Mouse (Mus musculus): Measurements from ENCODE around the gene T. TPM values are rescaled to one million over a fixed set of nuclear protein-coding genes. Genes with fewer than 3 reads are reported as not detected.

T gene
- polyA plus RNA-seq, 1 experiment from 2014 or later: 0.36 TPM

DNA sequence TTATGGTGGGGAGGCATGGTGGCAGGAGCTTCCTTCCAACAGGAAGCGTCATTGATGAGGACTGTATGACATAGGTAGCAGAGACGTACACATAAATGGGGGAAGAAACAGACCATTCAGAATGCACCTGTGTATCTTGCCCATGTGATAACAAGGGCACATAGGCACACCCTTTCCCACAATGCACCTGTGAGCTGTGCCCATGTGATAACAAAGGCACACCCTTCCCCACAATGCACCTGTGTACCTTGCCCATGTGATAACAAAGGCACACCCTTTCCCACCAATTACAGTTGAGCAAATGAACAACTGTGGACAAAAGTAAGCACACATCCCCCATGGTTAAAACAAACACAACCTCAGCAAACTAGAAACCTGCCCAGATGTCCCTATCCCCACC lies 23.9 kb upstream of the T start:
- no peak overlapping the region for H3K4me3 ChIP-seq
- H3K4me1 ChIP-seq: peaks cover 24% of the 10 kb centered on the region
- 81% methylated on average over 2 of the region's 2 CpGs for WGBS
- no peak overlapping the region for H3K27ac ChIP-seq
- no peak overlapping the region for H3K9ac ChIP-seq
- no peak for ATAC-seq (ENCODE audit: low FRiP score)
- H3K27me3 ChIP-seq: peaks cover 24% of the 10 kb centered on the region
- no peaks in the 10 kb centered on the region for H3K36me3 ChIP-seq
- H3K9me3 ChIP-seq (replicated peaks): no peaks in the 10 kb centered on the region
- H3K4me2 ChIP-seq (replicated peaks): no peak overlapping the region

DNA sequence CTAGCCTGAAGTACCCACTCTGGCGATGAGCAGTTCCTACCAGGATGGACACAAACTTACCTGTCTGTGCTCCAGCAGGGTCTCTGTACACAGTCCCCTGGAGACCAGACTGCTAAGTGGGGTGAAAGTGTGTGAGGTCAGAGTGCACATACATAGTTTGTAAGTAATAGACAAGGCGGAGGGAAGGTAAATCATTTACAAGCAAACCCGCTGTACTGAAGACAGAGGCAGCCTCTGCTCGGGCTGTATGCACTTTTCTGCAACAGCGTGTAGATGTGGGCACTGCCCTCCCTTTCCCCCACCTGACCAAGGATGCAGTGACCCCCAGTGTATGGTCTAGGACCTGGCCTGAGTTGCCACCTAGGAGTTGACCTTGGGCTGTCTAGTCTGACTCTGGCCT lies 20.6 kb upstream of the T start:
- WGBS: 58% methylated on average over 5 of the region's 5 CpGs
- Histone ChIP-seq H3K27me3 (peaks cover 23% of the 10 kb centered on the region), H3K9me3 (replicated peaks) (no peaks in the 10 kb centered on the region), H3K36me3 (no peaks in the 10 kb centered on the region), H3K4me3 (no peak overlapping the region), H3K4me2 (replicated peaks) (no peak overlapping the region), H3K9ac (no peak overlapping the region), H3K27ac (no peak overlapping the region), H3K4me1 (peaks cover 16% of the 10 kb centered on the region)
- no peak for ATAC-seq (ENCODE audit: low FRiP score)

DNA sequence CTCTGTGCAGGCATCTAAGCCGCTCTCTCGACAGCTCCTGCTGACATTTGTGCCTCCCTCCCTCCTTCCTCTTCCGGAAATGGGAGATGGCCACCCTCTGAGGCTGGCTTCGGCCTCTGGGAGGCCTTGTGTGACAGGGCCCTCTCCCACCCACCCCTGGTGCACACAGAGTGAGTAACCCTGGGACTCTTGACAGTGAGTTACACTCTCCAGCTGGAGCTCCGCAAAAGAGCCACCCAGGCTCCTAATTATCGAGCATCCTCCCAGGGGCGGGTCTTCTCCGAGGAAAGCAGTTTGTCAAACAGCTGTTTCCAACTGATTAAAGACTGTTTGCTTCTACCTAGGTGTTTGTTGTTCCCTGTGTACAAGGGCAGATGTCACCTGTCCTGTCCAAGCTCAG lies 18.7 kb upstream of the T start:
- Histone ChIP-seq H3K4me3 (no peak overlapping the region), H3K4me2 (replicated peaks) (no peak overlapping the region), H3K27me3 (peaks cover 17% of the 10 kb centered on the region), H3K27ac (no peak overlapping the region), H3K4me1 (peaks cover 10% of the 10 kb centered on the region; the same call in 1 of the 2 replicates), H3K36me3 (no peaks in the 10 kb centered on the region), H3K9ac (no peak overlapping the region), H3K9me3 (replicated peaks) (no peaks in the 10 kb centered on the region)
- WGBS: 9% methylated on average over 8 of the region's 8 CpGs
- ATAC-seq (ENCODE audit: low FRiP score): no peak

DNA sequence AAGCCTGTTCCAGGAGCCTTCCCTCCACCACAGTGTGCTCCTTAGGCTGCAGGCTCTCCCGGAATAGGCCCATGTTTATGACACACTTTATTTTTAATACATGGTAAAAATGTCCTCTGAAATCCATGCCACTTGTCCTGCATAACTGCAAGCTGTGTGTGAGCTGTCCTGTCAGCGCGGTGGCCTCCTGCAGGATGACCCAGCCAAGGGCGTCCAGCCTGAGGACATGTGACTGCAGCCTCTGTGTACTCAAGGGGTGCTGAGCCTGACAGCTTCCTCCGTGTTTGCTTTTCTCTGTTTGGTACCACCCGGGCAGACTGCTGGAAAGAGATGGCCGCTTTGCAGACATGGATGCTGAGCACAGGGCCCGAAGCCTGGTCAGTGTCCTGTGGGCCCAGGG lies 17.4 kb upstream of the T start:
- peaks cover 21% of the 10 kb centered on the region for H3K27me3 ChIP-seq
- peaks cover 10% of the 10 kb centered on the region; the same call in 1 of the 2 replicates for H3K4me1 ChIP-seq
- H3K27ac ChIP-seq: no peak overlapping the region
- no peaks in the 10 kb centered on the region for H3K9me3 ChIP-seq (replicated peaks)
- no peak overlapping the region for H3K4me3 ChIP-seq
- 45% methylated on average over 8 of the region's 8 CpGs for WGBS
- H3K4me2 ChIP-seq (replicated peaks): no peak overlapping the region
- ATAC-seq (ENCODE audit: low FRiP score): no peak
- no peak overlapping the region for H3K9ac ChIP-seq
- H3K36me3 ChIP-seq: no peaks in the 10 kb centered on the region

DNA sequence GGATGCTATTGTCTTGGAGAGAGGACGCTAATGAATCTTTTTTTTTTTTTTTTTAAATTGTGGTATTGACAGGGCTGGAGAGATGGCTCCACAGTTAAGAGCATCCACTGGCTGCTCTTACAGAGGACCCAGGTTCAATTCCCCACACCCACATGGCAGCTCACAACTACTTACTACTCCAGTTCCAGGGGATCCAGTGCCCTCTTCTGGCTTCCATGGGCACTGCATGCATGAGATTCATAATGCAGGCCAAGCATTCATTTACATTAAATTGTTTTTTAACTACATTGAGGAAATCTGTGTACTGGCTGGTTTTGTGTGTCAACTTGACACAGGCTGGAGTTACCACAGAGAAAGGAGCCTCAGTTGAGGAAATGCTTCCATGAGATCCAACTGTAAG lies 13.5 kb upstream of the T start:
- ATAC-seq (ENCODE audit: low FRiP score): no peak
- H3K9ac ChIP-seq: no peak overlapping the region

DNA sequence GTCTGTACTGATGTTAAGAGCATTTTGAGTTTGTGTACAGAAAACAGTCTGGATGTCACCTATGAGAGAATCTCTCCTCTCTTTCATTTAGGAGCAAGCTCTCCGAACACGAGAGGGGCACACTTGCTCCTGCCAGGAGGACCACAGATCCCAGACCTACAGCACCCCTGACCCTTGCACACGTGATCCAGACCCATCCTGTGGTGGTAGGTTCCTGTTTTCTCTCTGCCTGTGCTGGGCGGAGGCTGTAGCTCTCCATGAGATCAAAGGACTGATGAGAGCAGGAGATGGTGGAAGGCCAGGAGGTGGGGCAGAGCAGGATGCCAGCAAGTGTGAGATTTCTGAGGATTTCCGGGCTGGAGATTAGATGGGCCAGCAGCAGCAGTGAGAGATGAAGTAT lies 12.7 kb upstream of the T start:
- Histone ChIP-seq H3K4me2 (replicated peaks) (no peak overlapping the region), H3K9ac (no peak overlapping the region), H3K4me3 (no peak overlapping the region), H3K27ac (no peak overlapping the region), H3K36me3 (no peaks in the 10 kb centered on the region), H3K27me3 (peaks cover 4% of the 10 kb centered on the region), H3K9me3 (replicated peaks) (no peaks in the 10 kb centered on the region), H3K4me1 (no peaks in the 10 kb centered on the region)
- ATAC-seq (ENCODE audit: low FRiP score): no peak
- WGBS: 50% methylated on average over 5 of the region's 5 CpGs

More for the DNA sequence above, 13.5 kb upstream of the T start:
- Histone ChIP-seq H3K4me1 (no peaks in the 10 kb centered on the region), H3K27me3 (peaks cover 4% of the 10 kb centered on the region), H3K36me3 (no peaks in the 10 kb centered on the region), H3K27ac (no peak overlapping the region), H3K4me2 (replicated peaks) (no peak overlapping the region), H3K9me3 (replicated peaks) (no peaks in the 10 kb centered on the region), H3K4me3 (no peak overlapping the region)
- 59% methylated on average over 1 of the region's 1 CpGs for WGBS

DNA sequence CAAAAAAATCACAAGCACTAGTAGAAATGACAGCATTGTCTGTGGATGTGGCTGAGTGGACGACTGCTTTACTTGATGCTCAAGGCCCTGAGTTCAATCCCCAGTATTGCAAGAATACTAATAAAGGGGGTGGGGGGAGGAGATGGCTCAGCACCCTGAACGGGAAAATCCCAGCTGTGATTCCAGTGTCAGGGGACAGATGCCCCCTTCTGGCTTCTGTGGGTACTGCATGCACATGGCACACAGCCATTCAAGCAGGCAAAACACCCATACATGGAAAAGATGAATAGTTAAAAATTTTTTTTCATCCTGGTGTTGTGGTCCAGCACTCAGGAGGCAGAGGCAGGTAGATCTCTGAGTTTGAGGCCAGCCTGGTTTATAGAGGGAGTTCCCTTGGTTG lies 10.9 kb upstream of the T start:
- ATAC-seq (ENCODE audit: low FRiP score): no peak
- no peaks in the 10 kb centered on the region for H3K4me1 ChIP-seq
- WGBS: 37% methylated on average over 2 of the region's 2 CpGs

DNA sequence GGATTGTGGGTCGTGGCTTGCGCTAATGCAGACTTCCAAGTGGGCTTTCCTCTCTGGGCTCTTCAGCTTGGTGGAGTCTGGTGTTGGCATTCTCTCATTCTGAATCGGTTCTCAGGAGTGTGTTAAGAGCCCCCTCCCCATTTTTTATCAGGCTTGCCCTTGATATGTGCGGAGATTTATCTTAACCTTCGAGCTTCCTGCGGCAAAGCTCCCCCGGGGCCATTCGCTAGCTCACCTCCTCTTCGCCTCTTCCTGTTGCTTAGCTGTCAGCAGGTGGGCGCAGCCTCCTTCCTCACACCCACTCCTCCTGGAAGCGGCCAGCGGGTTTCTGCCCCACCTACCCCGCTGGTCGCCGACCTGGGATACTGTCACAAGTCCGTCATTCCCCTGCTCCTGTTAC lies 4.8 kb upstream of the T start:
- H3K27me3 ChIP-seq: peaks cover 74% of the 10 kb centered on the region
- no peak overlapping the region for H3K4me2 ChIP-seq (replicated peaks)
- H3K27ac ChIP-seq: no peak overlapping the region
- WGBS: under 1% methylated on average over 16 of the region's 16 CpGs
- H3K36me3 ChIP-seq: no peaks in the 10 kb centered on the region
- H3K9ac ChIP-seq: no peak overlapping the region
- no peak overlapping the region for H3K4me3 ChIP-seq
- H3K9me3 ChIP-seq (replicated peaks): no peaks in the 10 kb centered on the region
- peaks cover 21% of the 10 kb centered on the region for H3K4me1 ChIP-seq
- ATAC-seq (ENCODE audit: low FRiP score): no peak

More for the DNA sequence above, 10.9 kb upstream of the T start:
- Histone ChIP-seq H3K4me3 (no peak overlapping the region), H3K9ac (no peak overlapping the region), H3K9me3 (replicated peaks) (no peaks in the 10 kb centered on the region), H3K36me3 (no peaks in the 10 kb centered on the region), H3K27ac (no peak overlapping the region), H3K4me2 (replicated peaks) (no peak overlapping the region), H3K27me3 (peaks cover 16% of the 10 kb centered on the region)

DNA sequence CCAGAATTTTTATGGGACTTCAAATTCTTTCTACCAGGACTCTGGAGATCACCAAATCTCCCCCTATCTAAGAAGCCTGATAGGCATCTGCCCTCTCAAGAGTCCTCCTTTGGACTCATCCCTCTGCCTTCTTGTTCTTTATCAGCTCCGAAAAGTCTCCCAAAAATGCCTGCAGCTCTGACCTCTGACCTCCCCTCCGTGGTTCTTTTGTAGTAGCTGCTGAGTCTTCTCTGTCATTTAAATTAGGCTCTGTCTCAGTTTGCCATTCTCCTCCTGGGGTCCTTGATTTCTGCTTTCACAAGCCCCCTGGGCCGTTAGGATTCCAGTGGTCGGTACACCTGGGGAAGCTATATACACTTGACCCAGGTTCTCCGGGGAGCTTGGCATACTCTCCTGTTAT lies 4.3 kb upstream of the T start:
- Histone ChIP-seq H3K36me3 (no peaks in the 10 kb centered on the region), H3K27me3 (peaks cover 79% of the 10 kb centered on the region), H3K9ac (no peak overlapping the region), H3K4me2 (replicated peaks) (no peak overlapping the region), H3K4me1 (peaks cover 23% of the 10 kb centered on the region), H3K9me3 (replicated peaks) (no peaks in the 10 kb centered on the region), H3K4me3 (no peak overlapping the region), H3K27ac (no peak overlapping the region)
- no peak for ATAC-seq (ENCODE audit: low FRiP score)
- WGBS: 0% methylated on average over 5 of the region's 5 CpGs

DNA sequence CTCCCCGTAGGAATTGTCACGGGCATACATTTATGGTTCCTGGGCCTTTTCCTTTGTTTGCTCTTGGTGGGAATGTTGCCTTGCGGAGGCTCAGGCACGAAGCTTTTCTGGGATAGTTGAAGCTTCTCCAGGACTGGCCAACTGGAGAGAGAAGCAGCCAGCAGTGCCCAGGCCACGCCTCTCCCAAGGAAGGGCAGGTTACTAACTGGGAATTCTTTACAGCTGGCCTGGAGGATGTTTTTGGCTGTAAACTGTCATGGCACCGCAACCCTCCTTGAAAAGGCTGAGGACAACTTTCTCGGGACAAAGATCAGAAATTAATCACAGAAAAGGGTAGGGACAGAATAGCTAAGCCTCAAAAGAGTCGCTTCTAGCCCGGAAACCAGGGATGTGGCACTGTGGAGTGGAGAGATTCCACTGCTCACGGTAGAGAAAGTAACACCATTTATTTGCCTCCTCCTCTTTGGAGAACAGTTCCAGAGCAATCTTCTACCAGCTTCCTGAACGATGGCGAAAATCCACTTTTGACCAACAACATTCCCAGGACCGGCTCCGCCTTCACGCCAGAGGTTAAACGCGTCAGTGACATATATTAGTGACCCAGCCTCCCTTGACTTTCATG lies 1.9 kb upstream of the T start:
- Histone ChIP-seq H3K36me3 (no peaks in the 10 kb centered on the region), H3K4me1 (peaks cover 23% of the 10 kb centered on the region), H3K27ac (no peak overlapping the region), H3K27me3 (peaks cover 99% of the 10 kb centered on the region), H3K9ac (no peak overlapping the region), H3K4me3 (no peak overlapping the region), H3K4me2 (replicated peaks) (no peak overlapping the region), H3K9me3 (replicated peaks) (no peaks in the 10 kb centered on the region)
- 2% methylated on average over 17 of the region's 17 CpGs for WGBS
- no peak for ATAC-seq (ENCODE audit: low FRiP score)

DNA sequence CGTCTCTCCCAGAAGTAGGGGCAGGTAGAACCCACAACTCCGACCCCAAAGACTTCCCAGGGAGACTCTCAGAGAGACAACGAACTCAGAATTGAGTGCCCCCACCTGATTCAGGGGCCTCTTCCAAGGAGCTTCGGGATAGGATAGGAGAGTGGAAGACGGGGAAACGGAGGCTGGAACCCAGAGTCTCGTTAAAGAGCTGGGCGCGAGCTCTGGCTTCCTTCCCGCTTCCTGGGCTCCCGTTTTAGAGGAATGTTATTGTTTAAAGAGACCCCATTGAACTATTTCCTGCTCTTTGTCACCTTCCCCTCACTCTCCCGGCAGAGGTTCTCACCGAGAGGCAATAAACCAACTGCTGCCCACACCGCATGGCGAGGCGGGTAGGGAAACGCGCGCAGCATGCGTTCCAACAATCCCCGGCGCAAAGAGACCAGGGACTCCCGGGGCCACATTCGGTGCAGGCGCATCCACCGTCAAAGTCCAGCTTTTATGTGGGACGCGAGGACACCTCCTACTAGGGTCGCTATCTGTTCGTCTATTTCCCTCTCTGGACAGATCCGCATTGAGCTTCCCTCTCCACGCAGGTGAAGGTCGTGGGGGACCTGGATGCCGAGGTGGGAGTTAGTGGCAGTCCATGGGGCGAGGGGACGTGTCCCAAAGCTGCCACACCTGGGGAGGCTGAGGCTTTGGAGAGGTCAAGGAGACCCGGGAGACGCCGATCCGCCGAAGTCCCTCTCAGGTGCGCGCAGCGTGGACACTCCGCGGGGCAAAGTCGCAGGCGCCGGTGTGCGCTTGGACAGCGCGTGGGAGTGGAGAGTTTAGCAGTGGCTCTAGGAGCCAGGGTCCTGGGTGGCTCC lies 874 bp upstream of the T start:
- H3K4me3 ChIP-seq: peak overlapping the region; percentile 22
- under 1% methylated on average over 52 of the region's 52 CpGs for WGBS
- H3K9ac ChIP-seq: no peak overlapping the region
- H3K36me3 ChIP-seq: no peaks in the 10 kb centered on the region
- peak overlapping the region; percentile 42 for H3K4me2 ChIP-seq (replicated peaks)
- H3K4me1 ChIP-seq: peaks cover 23% of the 10 kb centered on the region
- H3K9me3 ChIP-seq (replicated peaks): no peaks in the 10 kb centered on the region
- no peak for ATAC-seq (ENCODE audit: low FRiP score)
- H3K27ac ChIP-seq: no peak overlapping the region
- peaks cover 99% of the 10 kb centered on the region for H3K27me3 ChIP-seq

DNA sequence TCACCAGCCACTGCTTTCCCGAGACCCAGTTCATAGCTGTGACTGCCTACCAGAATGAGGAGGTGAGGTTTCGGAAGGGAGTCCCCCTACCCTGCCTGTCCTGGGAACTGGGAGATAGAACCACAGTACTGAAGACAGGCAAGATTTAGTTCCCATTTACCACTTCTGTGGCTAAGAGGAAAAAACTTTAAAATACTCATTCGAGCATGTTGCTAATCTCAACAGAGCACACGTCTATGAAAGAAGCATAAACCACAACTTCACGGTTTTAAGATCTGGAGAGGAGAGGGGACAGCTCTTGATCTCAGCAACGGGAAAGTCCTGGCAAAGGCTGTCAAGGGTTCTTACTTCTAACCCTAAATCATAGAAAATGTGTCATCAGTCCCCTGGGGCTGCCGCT lies 2.0 kb downstream of the T start:
- WGBS: 19% methylated on average over 7 of the region's 7 CpGs
- Histone ChIP-seq H3K27me3 (peaks cover 94% of the 10 kb centered on the region), H3K4me2 (replicated peaks) (no peak overlapping the region), H3K27ac (no peak overlapping the region), H3K4me1 (peaks cover 15% of the 10 kb centered on the region), H3K4me3 (no peak overlapping the region), H3K9ac (no peak overlapping the region), H3K36me3 (no peaks in the 10 kb centered on the region), H3K9me3 (replicated peaks) (no peaks in the 10 kb centered on the region)
- ATAC-seq (ENCODE audit: low FRiP score): no peak

DNA sequence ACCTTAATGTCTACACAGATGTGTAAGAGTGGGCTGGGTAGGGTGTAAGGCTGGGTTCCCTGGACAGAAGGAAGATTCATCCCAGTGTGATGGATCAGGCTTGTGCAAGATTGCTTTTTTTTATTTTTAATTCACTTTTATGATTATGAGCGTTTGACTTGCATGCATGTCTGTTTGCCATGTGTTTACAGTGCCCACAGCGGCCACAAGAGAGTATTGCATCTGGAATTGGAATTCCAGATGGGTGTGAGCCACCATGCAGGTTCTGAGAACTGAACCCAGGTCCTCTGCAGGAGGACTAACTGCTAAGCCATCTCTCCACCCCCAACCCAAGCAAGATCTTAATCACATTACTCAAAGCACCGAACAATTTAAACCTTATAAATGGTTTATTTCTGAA lies 9.8 kb downstream of the T start:
- H3K9ac ChIP-seq: no peak overlapping the region
- 53% methylated on average over 3 of the region's 3 CpGs for whole genome bisulfite sequencing
- H3K36me3 ChIP-seq: no peaks in the 10 kb centered on the region
- H3K4me1 ChIP-seq: no peaks in the 10 kb centered on the region
- H3K27me3 ChIP-seq: peaks cover 26% of the 10 kb centered on the region
- H3K4me2 ChIP-seq (replicated peaks): no peak overlapping the region
- H3K4me3 ChIP-seq: no peak overlapping the region
- ATAC-seq (ENCODE audit: low FRiP score): no peak
- no peak overlapping the region for H3K27ac ChIP-seq
- no peaks in the 10 kb centered on the region; the same call in 1 of the 2 replicates for H3K9me3 ChIP-seq (replicated peaks)

All from hindbrain, embryonic 12.5 days (tissue).